Mouse (Mus musculus): ENCODE results near the gene Pkp3. TPM values are rescaled to one million over a fixed set of nuclear protein-coding genes. Genes with fewer than 3 reads are reported as not detected.

Gene Pkp3
- total and polyA plus RNA-seq, 2 experiments from 2014 or later, result not detected

DNA sequence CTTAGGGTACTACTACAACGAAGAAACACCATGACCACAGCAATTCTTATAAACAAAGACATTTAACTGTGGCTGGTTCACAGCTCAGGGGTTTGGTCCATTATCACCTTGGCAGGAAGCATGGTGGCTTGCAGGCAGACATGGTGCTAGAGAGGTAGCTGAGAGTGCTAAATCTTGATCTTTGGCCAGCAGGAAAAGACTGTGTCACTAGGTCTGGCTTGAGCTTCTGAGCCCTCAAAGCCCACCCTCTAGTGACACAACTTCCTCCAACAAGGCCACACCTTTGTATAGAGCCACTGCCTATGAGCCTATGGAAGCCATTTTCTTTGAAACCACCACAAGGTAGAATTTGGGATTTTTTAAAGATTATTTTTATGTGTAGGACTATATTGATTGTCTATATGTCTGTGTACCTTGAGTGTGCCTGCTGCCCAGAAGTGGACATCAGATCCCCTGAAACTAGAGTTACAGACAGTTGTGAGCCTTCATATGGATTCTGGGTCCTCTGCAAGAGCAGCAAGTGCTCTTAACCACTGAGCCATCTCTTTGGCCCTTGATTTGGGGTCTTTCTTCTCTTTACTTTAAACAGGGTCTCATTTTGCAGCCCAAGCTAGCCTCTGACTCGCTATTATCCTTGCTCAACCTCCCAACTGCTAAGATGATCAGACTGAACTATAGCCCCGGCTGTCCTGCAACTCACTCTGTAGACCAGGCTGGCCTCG lies 38.5 kb upstream of the Pkp3 start:
- Histone ChIP-seq H3K27me3 (ENCODE audit: insufficient read depth, low read length) (no peaks in the 10 kb centered on the region), H3K4me2 (ENCODE audit: low read depth) (no peak overlapping the region), H3K9ac (no peak overlapping the region), H3K27ac (ENCODE audit: low read depth, low read length) (no peak overlapping the region), H3K4me1 (ENCODE audit: insufficient read depth) (no peaks in the 10 kb centered on the region), H3K9me3 (ENCODE audit: low read length) (no peaks in the 10 kb centered on the region), H3K36me3 (ENCODE audit: insufficient read depth) (no peaks in the 10 kb centered on the region), H3K4me3 (ENCODE audit: low read depth, low read length) (no peak overlapping the region)
- TF ChIP-seq CTCF (IDR thresholded peaks at IDR 0.05; ENCODE audit: low read depth), result no peak
- 96% methylated on average over 4 of the region's 4 CpGs for WGBS
- DNase-seq, result no peak
- ATAC-seq, result no peak

DNA sequence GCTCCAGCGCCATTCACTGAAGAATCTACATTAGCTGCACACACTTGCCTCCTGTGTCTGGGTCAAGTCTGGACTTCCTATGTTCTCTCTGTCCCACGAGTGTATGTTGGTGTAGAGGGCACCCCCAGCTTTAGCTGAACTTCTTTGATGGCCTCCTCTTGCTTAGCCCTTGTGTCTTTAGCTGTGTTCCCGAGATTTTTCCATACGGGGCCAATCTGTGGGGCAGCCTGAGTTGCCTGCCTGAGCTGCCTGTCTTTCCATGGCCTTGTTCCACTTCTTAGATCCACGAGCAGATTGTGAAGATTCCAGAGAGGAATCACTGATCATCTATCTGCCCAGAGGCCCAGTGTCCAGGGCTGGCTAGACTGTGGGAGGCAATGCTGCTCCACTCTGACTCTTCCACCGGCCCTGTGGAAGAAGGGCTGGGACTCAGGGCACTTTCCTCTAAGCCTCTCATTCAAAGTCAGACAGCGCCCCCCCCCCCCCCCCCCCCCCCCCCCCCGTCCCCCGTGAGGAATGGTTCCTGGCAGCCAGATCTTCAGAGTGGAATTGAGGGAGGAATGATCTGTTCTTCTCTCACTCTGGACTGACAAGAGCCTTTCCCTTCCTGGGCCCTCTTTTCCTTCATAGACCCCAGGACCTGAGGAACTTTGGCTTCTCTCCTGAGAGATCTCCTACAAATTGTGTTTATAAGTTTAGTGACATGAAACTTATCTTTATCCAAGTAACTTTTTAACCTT lies 37.0 kb upstream of the Pkp3 start:
- WGBS, result 39% methylated on average over 6 of the region's 9 CpGs
- H3K27ac ChIP-seq (ENCODE audit: low read depth, low read length), result no peak overlapping the region
- H3K4me2 ChIP-seq (ENCODE audit: low read depth), result no peak overlapping the region

DNA sequence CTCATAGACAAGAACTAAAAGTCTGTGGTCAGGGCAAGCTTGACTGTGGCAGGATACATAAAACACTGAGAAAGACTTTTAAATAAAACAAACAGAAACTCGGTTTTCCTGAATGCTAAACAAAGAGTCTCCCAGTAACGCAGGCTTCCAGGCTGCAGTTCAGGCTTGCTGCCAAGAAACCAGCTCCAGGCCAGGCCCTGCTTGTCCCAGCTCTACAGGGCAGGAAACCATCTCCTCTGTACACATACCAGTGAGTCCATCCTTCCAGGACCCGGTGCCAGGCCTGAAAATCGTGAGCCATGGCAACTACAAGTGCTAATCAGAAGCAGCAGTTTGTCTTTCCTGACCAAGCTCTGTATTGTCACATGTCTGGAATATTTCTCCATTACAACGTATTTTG lies 36.4 kb upstream of the Pkp3 start:
- Histone ChIP-seq H3K27ac (ENCODE audit: low read depth, low read length) (no peak overlapping the region), H3K9me3 (ENCODE audit: low read length) (no peaks in the 10 kb centered on the region), H3K27me3 (ENCODE audit: insufficient read depth, low read length) (no peaks in the 10 kb centered on the region), H3K4me3 (ENCODE audit: low read depth, low read length) (no peak overlapping the region), H3K9ac (no peak overlapping the region), H3K4me2 (ENCODE audit: low read depth) (no peak overlapping the region), H3K4me1 (ENCODE audit: insufficient read depth) (no peaks in the 10 kb centered on the region), H3K36me3 (ENCODE audit: insufficient read depth) (no peaks in the 10 kb centered on the region)
- ATAC-seq (peak; percentile 74; the same call in 1 of the 2 replicates), DNase-seq (peak; percentile 53)
- TF ChIP-seq CTCF (IDR thresholded peaks at IDR 0.05; ENCODE audit: low read depth), result no peak
- WGBS, result 18% methylated on average over 5 of the region's 5 CpGs

More for the DNA sequence above, 37.0 kb upstream of the Pkp3 start:
- ATAC-seq, result no peak
- DNase-seq, result no peak
- TF ChIP-seq CTCF (IDR thresholded peaks at IDR 0.05; ENCODE audit: low read depth), result no peak
- no peaks in the 10 kb centered on the region for H3K9me3 ChIP-seq (ENCODE audit: low read length)
- H3K9ac ChIP-seq, result no peak overlapping the region
- H3K4me1 ChIP-seq (ENCODE audit: insufficient read depth), result no peaks in the 10 kb centered on the region
- H3K27me3 ChIP-seq (ENCODE audit: insufficient read depth, low read length), result no peaks in the 10 kb centered on the region
- H3K36me3 ChIP-seq (ENCODE audit: insufficient read depth), result no peaks in the 10 kb centered on the region
- H3K4me3 ChIP-seq (ENCODE audit: low read depth, low read length), result no peak overlapping the region

DNA sequence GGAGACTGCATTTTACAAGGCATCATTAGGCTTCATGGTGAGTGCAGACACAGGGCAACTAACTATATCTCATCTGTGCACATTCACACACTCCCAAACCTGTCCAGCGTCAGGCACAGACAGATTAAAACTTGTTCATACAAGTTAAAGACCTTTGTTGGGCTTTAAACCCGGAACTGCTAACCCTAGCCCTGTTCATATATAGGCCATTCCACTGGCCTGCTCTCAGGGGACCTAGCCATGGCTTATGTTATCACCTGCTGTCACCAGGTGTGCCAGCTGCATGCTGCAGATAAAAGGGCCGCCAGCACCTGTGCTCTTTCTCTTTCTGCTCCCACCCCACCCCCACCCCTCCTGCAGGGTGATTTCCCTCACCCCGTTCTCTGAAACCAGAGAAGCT lies 35.5 kb upstream of the Pkp3 start:
- Histone ChIP-seq H3K4me3 (ENCODE audit: low read depth, low read length) (no peak overlapping the region), H3K27ac (ENCODE audit: low read depth, low read length) (no peak overlapping the region), H3K4me2 (ENCODE audit: low read depth) (no peak overlapping the region), H3K36me3 (ENCODE audit: insufficient read depth) (no peaks in the 10 kb centered on the region), H3K9me3 (ENCODE audit: low read length) (no peaks in the 10 kb centered on the region), H3K27me3 (ENCODE audit: insufficient read depth, low read length) (no peaks in the 10 kb centered on the region), H3K4me1 (ENCODE audit: insufficient read depth) (no peaks in the 10 kb centered on the region), H3K9ac (no peak overlapping the region)
- ATAC-seq, result no peak
- WGBS, result 62% methylated on average over 4 of the region's 4 CpGs
- TF ChIP-seq CTCF (IDR thresholded peaks at IDR 0.05; ENCODE audit: low read depth), result no peak
- no peak for DNase-seq

DNA sequence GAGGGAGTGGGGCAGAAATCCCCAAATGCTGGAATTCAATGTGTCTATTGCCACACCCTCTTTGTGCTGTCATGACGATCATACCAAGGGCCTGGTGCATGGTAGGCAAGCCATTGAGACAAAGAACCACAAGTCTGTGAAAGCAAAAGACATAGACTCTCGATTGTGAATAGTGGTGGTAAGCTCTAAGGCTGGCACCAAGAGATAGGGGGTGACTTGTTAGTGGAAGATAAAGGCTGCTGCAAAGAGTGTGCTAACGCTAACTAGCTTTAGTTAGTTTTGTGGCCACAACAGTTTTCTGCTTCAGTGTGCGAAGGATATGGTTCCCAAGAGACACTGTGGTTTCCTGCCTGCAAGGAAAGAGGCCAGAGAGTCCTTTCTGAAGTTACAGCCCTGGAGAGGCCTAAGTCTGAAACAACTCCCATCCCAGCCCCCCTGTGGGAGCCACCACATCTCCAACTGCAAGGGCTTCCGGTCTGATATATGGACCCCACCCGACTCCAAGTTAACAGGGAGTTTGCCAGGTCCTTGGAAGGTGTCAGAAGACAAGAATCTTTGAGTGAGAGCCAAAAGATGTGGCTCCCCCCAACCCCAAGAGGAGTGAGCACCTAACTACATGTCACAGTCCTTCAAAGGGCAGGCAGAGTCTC lies 31.0 kb upstream of the Pkp3 start:
- Histone ChIP-seq H3K4me1 (ENCODE audit: insufficient read depth) (0 out of 2 replicates have a peak, but pooled peaks cover 3% of the 10 kb centered on the region), H3K9ac (no peak overlapping the region), H3K27ac (ENCODE audit: low read depth, low read length) (peak overlapping the region; percentile 50; the same call in 1 of the 2 replicates), H3K4me2 (ENCODE audit: low read depth) (peak overlapping the region; percentile 86), H3K36me3 (ENCODE audit: insufficient read depth) (no peaks in the 10 kb centered on the region), H3K4me3 (ENCODE audit: low read depth, low read length) (no peak overlapping the region), H3K9me3 (ENCODE audit: low read length) (no peaks in the 10 kb centered on the region), H3K27me3 (ENCODE audit: insufficient read depth, low read length) (no peaks in the 10 kb centered on the region)
- ATAC-seq (no peak), DNase-seq (peak; percentile 10)
- WGBS, result 68% methylated on average over 6 of the region's 6 CpGs
- TF ChIP-seq CTCF (IDR thresholded peaks at IDR 0.05; ENCODE audit: low read depth), result 0 out of 2 replicates have a peak, but pooled peaks have one; percentile 9

DNA sequence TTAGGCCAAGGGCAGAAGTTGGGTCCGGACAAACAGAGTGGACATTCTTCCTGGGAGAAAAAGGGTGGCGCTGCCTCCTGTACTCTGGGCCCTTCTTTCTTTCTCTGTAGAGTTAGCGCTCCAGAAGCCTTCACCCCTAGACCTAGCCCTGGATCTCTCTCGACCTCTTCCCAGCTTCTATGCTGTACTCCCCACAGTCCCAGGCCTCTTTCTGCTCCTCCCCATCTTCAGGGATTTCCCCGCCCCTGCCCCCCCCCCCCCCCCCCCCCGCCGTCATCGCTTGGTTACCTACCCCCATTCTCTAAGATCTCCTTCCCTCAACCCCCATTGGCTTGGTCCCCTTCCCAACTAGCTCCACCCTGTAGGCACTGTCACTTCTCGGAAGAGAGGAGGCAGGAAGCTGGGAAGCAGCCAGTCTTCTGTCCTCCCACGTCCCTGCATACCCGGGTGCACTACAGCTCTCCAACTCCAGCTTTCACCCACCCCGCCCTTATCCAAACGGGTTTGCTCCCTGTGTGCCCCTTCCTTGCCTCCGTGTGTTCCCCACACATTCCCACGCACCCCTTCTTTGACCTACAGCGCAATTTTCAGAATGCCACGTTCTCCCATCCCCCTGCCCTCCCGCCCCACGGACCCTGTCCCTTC lies 30.3 kb upstream of the Pkp3 start:
- Histone ChIP-seq H3K36me3 (ENCODE audit: insufficient read depth) (no peaks in the 10 kb centered on the region), H3K4me1 (ENCODE audit: insufficient read depth) (0 out of 2 replicates have a peak, but pooled peaks cover 3% of the 10 kb centered on the region), H3K27ac (ENCODE audit: low read depth, low read length) (peak overlapping the region; percentile 78), H3K9me3 (ENCODE audit: low read length) (no peaks in the 10 kb centered on the region), H3K4me3 (ENCODE audit: low read depth, low read length) (peak overlapping the region; percentile 47), H3K27me3 (ENCODE audit: insufficient read depth, low read length) (no peaks in the 10 kb centered on the region), H3K9ac (peak overlapping the region; percentile 53), H3K4me2 (ENCODE audit: low read depth) (peak overlapping the region; percentile 86)
- WGBS, result 7% methylated on average over 16 of the region's 19 CpGs
- peak; percentile 91 for ATAC-seq
- DNase-seq, result peak; percentile 81
- no peak for TF ChIP-seq CTCF (IDR thresholded peaks at IDR 0.05; ENCODE audit: low read depth)
